Mouse (Mus musculus): ENCODE measurements around the gene Trip10.

The Trip10 gene

GRCm38 (mm10) chr17:57290001-57290670 is 40.9 kb downstream of the Trip10 start:
- no peak for DNase-seq (ENCODE audit: low read depth, low spot score)

GRCm38 (mm10) chr17:57290671-57291055 is 41.4 kb downstream of the Trip10 start:
- DNase-seq (ENCODE audit: low read depth, low spot score), result no peak

- DNase-seq (ENCODE audit: low read depth, low spot score), result no peak
Measured at GRCm38 (mm10) chr17:57292302-57292701, 43.0 kb downstream of the Trip10 start.

GRCm38 (mm10) chr17:57292968-57293367 is 43.7 kb downstream of the Trip10 start:
- DNase-seq (ENCODE audit: low read depth, low spot score), result no peak

- no peak for DNase-seq (ENCODE audit: low read depth, low spot score)
Measured at GRCm38 (mm10) chr17:57295935-57296334, 46.7 kb downstream of the Trip10 start.

- no peak for DNase-seq (ENCODE audit: low read depth, low spot score)
Measured at GRCm38 (mm10) chr17:57297040-57297439, 47.8 kb downstream of the Trip10 start.

GRCm38 (mm10) chr17:57305593-57305992 is 56.3 kb downstream of the Trip10 start:
- DNase-seq (ENCODE audit: low read depth, low spot score), result no peak

- DNase-seq (ENCODE audit: low read depth, low spot score), result no peak
Measured at GRCm38 (mm10) chr17:57307074-57307473, 57.8 kb downstream of the Trip10 start.

- DNase-seq (ENCODE audit: low read depth, low spot score), result no peak
Measured at GRCm38 (mm10) chr17:57311801-57312200, 62.5 kb downstream of the Trip10 start.

All from c-Kit-negative CD71-positive TER-119-positive erythroid progenitor cells, embryonic 14.5 days (primary cell).